Mouse (Mus musculus) leukemia stem cell, adult 10-12 weeks (primary cell): ENCODE data around the gene Tomm40l. TPM values are rescaled to one million over a fixed set of nuclear protein-coding genes. Genes with fewer than 3 reads are reported as not detected.

Experiments
- polyA plus RNA-seq: library from polyadenylated mRNA; stranded (reverse); fragments of >175 nt; gene quantifications from 2 replicates; pipeline ENCODE4 v1.2.3, GENCODE M21; 2012; ENCODE audit warnings: low replicate concordance

Gene Tomm40l
- 26.4 and 37.3 TPM in 2 replicates for polyA plus RNA-seq

DNA sequence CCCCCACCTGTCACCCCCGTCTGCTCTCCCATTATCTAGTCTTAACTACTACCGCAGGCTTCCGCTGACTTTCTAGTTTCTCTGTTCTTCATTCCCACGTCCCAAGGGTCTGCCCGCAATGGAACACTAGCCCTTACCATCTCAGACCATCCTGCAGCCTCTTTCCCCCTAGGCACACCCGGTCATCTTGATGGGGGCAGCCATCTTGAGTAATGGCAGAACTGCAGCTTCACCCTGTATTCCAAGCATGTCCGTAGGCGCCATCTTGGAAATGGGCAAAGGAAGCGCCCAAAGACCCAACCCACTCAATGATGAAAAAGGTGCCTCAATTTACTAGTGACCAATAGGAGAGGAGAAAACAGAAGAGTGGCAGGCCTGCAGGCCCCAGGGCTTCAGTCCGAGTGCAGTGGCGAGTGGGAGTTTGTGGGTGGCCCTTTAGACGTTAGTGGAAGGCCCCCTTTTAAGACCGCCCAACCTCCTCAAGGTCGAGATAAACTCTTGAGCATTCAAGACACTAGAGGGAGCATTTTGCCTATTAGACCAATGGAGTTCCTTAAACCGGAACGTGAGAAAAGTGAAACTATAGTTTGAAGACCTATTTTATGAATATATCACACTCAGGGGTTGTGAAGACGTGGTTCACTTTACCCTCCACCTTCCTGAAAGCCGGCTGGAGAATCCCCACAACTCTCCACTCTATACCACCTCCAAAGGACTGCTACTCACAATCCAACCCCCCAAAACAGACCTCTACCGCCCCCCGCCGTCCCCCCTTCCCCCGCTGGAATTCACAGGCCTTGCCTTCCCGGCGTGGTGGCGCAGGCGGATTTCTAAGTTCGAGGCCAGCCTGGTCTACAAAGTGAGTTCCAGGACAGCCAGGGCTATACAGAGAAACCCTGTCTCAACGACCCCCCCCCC lies at the start of gene Tomm40l:
Gene Tomm40l (minus strand): TSS at position 277 of the 918 bp plus-strand sequence.

DNA sequence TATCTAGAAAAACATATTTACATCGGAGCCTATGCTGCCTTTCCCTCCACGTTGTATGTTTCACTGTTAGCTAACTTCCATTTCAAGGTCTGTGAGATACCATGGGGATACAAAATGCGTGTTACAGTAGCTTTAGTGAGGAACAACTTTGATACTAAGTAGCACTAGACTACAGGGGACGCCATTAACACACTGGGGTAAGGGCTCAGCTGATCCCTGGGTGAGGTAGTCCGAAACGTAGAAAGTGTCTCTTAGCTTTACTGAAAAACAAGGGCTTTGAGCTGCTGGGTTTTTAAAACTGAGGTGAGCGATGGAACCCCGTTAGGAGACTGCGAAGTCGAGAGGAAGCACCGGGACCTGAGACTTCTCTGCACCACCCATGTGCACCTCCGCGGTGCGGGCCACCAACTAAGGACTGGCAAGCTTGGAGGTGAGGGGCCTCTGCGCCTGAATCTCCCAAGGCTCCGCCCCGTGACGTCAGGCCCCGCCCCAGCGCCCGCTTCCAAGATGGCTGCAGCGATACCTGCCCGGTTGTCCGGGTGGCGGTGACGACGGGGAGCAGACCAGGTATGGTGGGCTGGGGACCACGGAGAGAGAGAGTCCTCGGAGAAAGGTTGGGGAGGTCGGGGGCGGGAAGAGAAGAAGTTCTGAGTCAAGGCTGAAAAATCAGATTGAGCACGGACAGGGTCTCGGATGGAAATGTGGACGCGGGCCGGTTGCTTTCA lies 47.7 kb upstream of the Tomm40l start, which contains the start of gene B4galt3:
Gene B4galt3 (plus strand): TSS at position 481 of the 725 bp plus-strand sequence.

DNA sequence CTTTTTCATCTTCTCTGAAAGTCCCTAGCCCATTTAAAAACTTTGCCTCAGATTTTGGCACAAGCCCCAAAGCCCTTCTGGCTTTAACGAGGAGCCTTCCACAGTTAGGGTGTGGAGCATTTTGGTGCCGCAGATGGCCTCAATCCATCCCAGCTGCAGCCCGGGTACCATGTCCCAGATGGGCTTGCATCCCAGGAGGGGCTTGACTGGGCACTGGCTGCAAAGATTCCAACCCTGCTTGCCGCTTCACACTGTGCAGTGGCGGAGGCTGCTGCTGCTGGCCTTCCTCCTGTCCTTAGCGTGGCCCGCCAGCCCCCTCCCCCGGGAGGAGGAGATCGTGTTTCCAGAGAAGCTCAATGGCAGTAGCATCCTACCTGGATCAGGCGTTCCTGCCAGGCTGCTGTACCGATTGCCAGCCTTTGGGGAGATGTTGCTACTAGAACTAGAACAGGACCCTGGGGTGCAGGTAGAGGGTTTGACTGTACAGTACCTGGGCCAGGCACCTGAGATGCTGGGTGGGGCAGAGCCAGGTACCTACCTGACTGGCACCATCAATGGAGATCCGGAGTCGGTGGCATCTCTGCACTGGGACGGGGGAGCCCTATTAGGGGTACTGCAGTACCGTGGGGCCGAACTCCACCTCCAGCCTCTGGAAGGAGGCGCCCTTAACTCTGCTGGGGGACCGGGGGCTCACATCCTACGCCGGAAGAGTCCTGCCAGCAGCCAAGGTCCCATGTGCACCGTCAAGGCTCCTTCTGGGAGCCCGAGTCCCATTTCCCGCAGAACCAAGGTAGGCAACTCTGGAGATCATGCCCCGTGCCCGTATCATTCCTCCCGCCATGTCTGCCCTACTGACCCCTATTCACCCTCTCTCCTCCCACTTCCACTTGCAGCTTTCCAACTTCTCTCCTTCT lies 28.6 kb upstream of the Tomm40l start, which contains the start of gene Ndufs2:
Gene Ndufs2 (minus strand): TSS at position 709 of the 914 bp plus-strand sequence.

DNA sequence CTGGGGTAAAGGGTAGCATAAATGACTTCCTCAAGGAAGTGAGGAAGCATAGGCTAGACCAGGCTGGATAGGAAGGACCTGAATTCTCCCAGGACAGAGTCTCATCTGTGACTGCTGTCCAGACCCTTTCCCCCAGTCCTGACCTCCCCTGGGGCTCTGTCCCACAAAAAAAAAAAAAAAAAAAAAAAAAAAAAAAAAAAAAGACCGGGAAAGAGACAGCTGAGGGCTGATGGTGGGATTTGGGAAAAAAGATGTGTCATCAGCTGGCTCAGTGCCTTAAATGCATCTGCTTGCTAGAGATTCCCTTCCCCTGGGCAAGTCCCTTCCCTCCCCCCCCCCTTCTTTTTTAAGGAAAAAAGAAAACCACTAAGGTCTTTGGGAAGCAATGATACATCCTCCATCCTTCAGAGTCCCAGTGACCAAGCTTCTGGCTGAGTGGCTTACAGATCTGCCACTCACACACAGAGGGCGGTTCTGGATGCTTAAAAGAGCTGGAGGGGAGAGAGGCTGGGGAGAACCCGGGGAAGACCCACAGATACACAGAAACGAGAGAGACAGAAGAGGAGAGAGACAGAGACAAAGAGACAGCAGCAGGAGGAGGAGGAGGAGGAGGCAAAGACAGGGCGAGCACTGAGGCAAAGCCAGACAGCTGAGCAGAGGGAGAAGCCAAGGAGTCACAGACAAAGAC lies 27.7 kb upstream of the Tomm40l start, which contains the start of gene Adamts4:
Gene Adamts4 (plus strand): TSS at position 509 of the 688 bp plus-strand sequence.

DNA sequence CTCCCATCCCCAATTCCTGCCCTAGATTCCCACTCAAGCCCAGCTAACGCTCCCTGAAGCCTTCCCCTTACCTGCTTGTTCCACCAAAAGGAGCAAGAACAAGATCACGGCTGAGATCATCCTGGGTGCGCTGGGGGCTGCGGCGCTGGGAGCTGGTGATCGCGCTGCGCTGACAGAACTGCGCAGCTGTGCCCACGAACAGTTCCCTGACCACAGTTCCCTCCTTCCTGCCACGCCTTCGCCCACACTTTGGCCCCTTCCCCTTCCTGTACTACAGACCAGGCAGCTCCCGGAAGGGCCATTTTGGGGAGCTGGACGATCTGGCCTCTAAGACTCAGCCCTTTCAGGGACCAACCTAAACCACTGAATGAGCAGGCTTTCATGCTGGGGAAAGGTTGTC lies 11.8 kb upstream of the Tomm40l start, which contains the start of gene Fcer1g:
Gene Fcer1g (minus strand): TSS at position 240 of the 400 bp plus-strand sequence.

DNA sequence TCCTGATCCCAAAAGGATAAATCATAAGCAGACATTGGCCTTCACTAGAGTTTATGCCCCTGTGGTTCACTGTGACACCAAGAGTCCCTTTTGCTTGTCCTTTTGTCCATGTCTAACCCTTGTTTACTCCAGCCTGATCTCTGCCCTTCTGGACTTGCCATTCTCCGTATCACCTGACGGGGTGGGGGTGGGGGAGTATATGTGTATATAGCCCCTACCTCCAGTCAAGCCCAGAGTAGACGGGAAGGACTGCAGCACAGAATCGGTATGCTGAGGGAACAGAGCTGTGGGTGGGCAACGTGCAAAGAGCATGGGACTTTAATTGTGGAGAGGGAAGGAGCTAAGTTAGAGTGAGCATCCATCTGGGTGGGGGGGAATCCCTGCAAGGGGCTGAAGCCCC lies 2.5 kb upstream of the Tomm40l start, which contains the start of gene Apoa2:
Gene Apoa2 (plus strand): TSS at position 198 of the 400 bp plus-strand sequence.

DNA sequence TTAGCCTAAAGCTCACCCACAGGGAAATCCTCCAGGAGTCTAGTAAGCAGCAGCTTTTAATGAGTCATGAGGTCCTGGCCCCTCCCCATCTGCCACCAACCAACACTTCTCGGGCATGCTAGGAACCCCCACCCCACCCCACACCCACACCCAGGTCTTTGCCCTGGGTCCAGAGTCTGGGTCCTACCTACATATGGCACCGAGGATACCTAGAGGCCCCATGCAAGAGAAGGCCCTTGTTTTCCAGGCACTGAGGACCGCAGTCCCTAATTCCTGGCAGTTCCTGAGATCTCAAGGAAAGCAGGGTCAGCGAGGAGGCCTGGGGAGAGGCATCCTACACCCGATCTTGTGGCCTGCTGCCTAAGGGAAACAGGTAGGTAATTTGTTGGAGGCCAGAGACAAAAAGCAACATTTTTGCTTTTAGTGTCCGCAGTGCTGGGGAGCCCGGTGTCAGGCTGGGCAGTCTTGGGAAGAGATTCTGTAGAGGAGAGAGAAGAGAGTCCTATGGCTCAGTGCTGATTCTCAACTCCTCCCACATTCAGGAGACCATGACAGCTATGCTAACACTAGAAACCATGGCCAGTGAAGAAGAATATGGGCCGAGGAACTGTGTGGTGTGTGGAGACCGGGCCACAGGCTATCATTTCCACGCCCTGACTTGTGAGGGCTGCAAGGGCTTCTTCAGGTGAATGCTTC lies 8.4 kb downstream of the Tomm40l start, which contains the start of gene Nr1i3:
Gene Nr1i3 (plus strand): TSS at position 170 of the 696 bp plus-strand sequence.

DNA sequence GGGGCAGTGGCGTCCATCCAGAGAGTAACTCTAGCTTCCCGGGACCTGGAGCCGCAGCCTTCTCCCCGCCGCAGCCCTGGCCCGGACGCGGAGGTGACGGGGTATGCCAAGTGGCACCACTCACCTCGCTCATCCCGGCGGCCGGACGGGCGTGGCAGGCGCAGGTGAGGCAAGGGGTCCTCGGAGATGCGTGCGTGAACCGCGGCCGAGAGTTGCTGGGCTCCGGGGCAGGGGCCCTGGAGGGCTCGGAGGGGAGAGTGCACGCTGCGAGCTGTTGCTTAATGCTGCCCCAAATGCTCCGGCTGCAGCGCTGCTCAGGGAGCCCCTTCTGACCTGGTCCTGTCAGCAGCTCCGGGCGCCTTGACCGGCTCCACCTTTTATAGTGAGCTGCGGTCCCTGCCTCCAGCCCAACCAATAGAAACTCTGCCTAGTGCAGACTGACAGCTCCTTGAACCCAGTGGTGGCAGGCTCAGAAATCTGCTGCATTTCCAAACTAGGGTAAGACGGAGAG lies 26.4 kb downstream of the Tomm40l start, which contains the start of gene Pcp4l1:
Gene Pcp4l1 (minus strand): TSS at position 382 of the 511 bp plus-strand sequence.

Other genes with a start within 250 kb of the Tomm40l start
- gene Fcgr2b, start 246.0 kb downstream of the Tomm40l start, polyA plus RNA-seq = 0.93 and 7.7 TPM in 2 replicates
- gene Fcgr4, start 203.6 kb downstream of the Tomm40l start, polyA plus RNA-seq = 0.89 and 1.4 TPM in 2 replicates
- 1.6 and 2.1 TPM in 2 replicates for gene Fcgr3, start 157.6 kb downstream of the Tomm40l start, polyA plus RNA-seq
- gene Cfap126, start 108.6 kb downstream of the Tomm40l start, polyA plus RNA-seq = 0.93 and 2.2 TPM in 2 replicates
- 3.4 and 36.9 TPM in 2 replicates for gene Sdhc, start 71.9 kb downstream of the Tomm40l start, polyA plus RNA-seq
- gene Mpz, start 71.8 kb downstream of the Tomm40l start, polyA plus RNA-seq = not detected in 2 replicates
- 0.62 and 0.98 TPM in 2 replicates for gene Pcp4l1, start 26.2 kb downstream of the Tomm40l start, polyA plus RNA-seq
- not detected in 2 replicates for gene Nr1i3, start 8.5 kb downstream of the Tomm40l start, polyA plus RNA-seq
- not detected in 2 replicates for gene Apoa2, start 2.5 kb upstream of the Tomm40l start, polyA plus RNA-seq
- 4.7 and 8.4 TPM in 2 replicates for gene Fcer1g, start 11.9 kb upstream of the Tomm40l start, polyA plus RNA-seq
- 0.84 and 2.4 TPM in 2 replicates for gene Adamts4, start 27.9 kb upstream of the Tomm40l start, polyA plus RNA-seq
- gene Ndufs2, start 28.9 kb upstream of the Tomm40l start, polyA plus RNA-seq = 38.4 and 41.1 TPM in 2 replicates
- gene B4galt3, start 47.8 kb upstream of the Tomm40l start, polyA plus RNA-seq = 42.5 and 71.9 TPM in 2 replicates
- 169 and 176 TPM in 2 replicates for gene Ppox, start 58.7 kb upstream of the Tomm40l start, polyA plus RNA-seq
- 127 and 157 TPM in 2 replicates for gene Usp21, start 65.5 kb upstream of the Tomm40l start, polyA plus RNA-seq
- gene Ufc1, start 72.5 kb upstream of the Tomm40l start, polyA plus RNA-seq = 14.2 and 23.6 TPM in 2 replicates
- gene Dedd, start 106.6 kb upstream of the Tomm40l start, polyA plus RNA-seq = 5.3 and 15.7 TPM in 2 replicates
- gene Nit1, start 123.1 kb upstream of the Tomm40l start, polyA plus RNA-seq = 4.9 and 11.5 TPM in 2 replicates
- gene Pfdn2, start 123.2 kb upstream of the Tomm40l start, polyA plus RNA-seq = 5.4 and 7.4 TPM in 2 replicates
- 0.22 and 0.81 TPM in 2 replicates for gene Klhdc9, start 138.3 kb upstream of the Tomm40l start, polyA plus RNA-seq
- 0.87 and 1.1 TPM in 2 replicates for gene Nectin4, start 147.6 kb upstream of the Tomm40l start, polyA plus RNA-seq
- gene Arhgap30, start 166.4 kb upstream of the Tomm40l start, polyA plus RNA-seq = 30.2 and 30.6 TPM in 2 replicates
- 16.5 and 28.1 TPM in 2 replicates for gene Usf1, start 188.8 kb upstream of the Tomm40l start, polyA plus RNA-seq
- not detected in 2 replicates for gene Tstd1, start 196.4 kb upstream of the Tomm40l start, polyA plus RNA-seq
- 0.45 and 8.3 TPM in 2 replicates for gene F11r, start 215.0 kb upstream of the Tomm40l start, polyA plus RNA-seq